Mouse (Mus musculus) pancreas, adult 10 weeks (tissue): ENCODE data around the gene Olfr736. TPM values are rescaled to one million over a fixed set of nuclear protein-coding genes. Genes with fewer than 3 reads are reported as not detected.

Source experiments
- polyA plus RNA-seq: library from polyadenylated mRNA; stranded (reverse); fragments of 350-450 nt; fragmentation: Illumina TruSeq; extraction: RNeasy Lipid Tissue Mini Kit (QIAGEN cat#74804); gene quantifications from one replicate; pipeline ENCODE4 v1.2.3, GENCODE M21; 2015; ENCODE audit warnings: low read depth, low replicate concordance; ENCODE audit not compliant: insufficient read depth

The Olfr736 gene
- polyA plus RNA-seq, result not detected

DNA sequence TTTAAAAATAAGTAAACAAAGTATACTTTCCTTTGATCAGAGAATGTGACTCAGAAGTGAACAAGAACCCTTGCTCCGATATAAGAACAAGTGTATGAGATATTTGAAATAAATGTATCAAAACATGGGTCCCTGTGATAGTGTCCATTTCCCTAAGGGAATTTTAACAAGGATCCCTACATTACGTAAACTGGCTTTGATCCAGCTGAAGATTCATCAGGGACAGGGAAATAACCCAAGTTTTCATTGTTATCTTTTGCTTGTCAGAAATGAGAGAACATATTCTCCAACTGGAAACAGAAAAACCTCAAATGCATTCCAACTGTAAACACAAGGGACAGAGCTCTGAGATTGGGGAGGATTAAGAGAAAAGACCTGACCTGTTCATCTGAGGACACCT lies at the start of gene Olfr736:
Gene Olfr736 (plus strand): TSS at position 301 of the 400 bp plus-strand sequence.

GRCm38 (mm10) chr14:50348796-50349195 lies 32.2 kb upstream of the Olfr736 start, which contains the start of gene Olfr735:
Gene Olfr735, minus strand, starts transcription at chr14:50348872.

DNA sequence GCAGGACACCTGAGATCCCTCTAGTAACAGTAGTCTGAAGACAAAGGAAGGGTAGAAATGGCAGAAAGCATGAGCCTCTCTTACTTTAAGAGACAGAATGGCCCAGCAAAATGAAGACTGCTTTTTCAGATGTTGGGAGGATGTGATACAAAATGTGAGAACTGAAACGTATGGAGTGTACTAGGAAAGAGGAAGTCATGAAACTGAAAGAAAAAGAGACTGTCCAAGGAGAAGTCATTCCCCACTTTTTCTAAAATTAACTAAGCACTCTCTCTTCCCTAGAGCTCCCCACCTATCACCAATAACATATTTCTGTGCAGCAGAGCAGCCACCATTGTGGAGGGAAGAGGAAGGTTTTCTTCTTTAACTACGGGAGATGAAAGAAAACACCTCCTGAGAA lies 23.4 kb upstream of the Olfr736 start, which contains the start of gene Tlr11:
Gene Tlr11 (plus strand): TSS at position 322 of the 400 bp plus-strand sequence.

DNA sequence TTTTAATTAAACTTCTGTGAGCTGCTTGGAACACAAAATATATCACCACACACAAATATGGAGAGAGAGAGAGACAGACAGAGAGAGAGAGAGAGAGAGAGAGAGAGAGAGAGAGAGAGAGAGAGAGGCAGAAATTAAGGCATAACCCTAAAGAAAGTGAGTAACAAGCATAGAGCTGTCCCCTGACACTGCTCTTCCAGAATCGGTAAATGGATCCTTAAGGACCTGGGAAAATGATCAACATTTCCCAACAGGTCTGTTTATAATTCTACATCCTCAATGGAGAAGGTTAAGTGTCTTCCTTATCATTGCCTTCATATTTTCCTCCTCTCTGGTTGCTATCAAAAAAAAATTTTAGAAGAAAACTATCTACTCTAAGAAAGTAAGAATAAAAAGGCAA lies 26.3 kb downstream of the Olfr736 start, which contains the start of gene Olfr738:
Gene Olfr738 (plus strand): TSS at position 301 of the 400 bp plus-strand sequence.

GRCm38 (mm10) chr14:50418326-50418725 lies 37.4 kb downstream of the Olfr736 start, which contains the start of gene Olfr739:
Gene Olfr739, plus strand, starts transcription at chr14:50418626.

Other genes with a start within 250 kb of the Olfr736 start
- not detected for gene Olfr728, start 238.5 kb upstream of the Olfr736 start, polyA plus RNA-seq
- gene Olfr729, start 228.3 kb upstream of the Olfr736 start, polyA plus RNA-seq, result not detected
- not detected for gene Olfr730, start 193.0 kb upstream of the Olfr736 start, polyA plus RNA-seq
- gene Olfr731, start 139.3 kb upstream of the Olfr736 start, polyA plus RNA-seq, result not detected
- gene Olfr732, start 97.0 kb upstream of the Olfr736 start, polyA plus RNA-seq, result not detected
- gene Olfr733, start 79.6 kb upstream of the Olfr736 start, polyA plus RNA-seq, result not detected
- gene Olfr734, start 54.4 kb upstream of the Olfr736 start, polyA plus RNA-seq, result not detected
- gene Olfr735, start 32.3 kb upstream of the Olfr736 start, polyA plus RNA-seq, result not detected
- gene Tlr11, start 23.2 kb upstream of the Olfr736 start, polyA plus RNA-seq, result not detected
- not detected for gene Olfr738, start 26.4 kb downstream of the Olfr736 start, polyA plus RNA-seq
- gene Olfr739, start 37.5 kb downstream of the Olfr736 start, polyA plus RNA-seq, result not detected
- gene Olfr740, start 64.4 kb downstream of the Olfr736 start, polyA plus RNA-seq, result not detected
- not detected for gene Olfr741, start 91.6 kb downstream of the Olfr736 start, polyA plus RNA-seq
- gene Olfr742, start 122.4 kb downstream of the Olfr736 start, polyA plus RNA-seq, result not detected
- gene Olfr743, start 140.7 kb downstream of the Olfr736 start, polyA plus RNA-seq, result not detected
- gene Olfr744, start 233.7 kb downstream of the Olfr736 start, polyA plus RNA-seq, result not detected